Mouse (Mus musculus) R1 (cell line): ENCODE data around the gene Nfatc2ip.
"Not testable (repeated sequence)": the region's sequence is repeated elsewhere in the genome, so short reads cannot be mapped to it uniquely, and the experiment has no call there.

Experiments used
- DNase-seq: peaks from one replicate; pipeline ENCODE4 v3.0.0-alpha.2; 2018; ENCODE audit warnings: low read depth, low spot score

Gene Nfatc2ip

DNA sequence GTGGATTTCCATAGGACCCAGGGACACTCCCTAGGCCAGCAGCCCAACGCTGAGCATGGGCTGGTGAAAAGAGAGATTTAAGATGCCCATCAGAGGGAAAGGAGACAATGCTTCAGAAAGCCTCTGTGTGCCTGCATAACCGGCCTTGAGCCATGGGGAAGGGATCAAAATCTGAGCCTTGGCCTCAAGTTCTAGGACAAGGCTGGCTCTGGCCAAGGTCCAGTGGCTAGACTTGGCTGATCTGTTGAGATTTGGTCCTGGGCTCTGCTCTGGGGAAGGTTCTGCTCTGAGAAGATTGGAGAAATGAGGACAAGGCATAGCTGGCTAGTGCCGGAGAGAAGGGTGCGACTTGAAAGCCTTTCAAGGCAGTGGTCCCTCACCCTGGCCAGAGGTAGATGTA is 14.5 kb upstream of the Nfatc2ip start:
- no peak for DNase-seq

DNA sequence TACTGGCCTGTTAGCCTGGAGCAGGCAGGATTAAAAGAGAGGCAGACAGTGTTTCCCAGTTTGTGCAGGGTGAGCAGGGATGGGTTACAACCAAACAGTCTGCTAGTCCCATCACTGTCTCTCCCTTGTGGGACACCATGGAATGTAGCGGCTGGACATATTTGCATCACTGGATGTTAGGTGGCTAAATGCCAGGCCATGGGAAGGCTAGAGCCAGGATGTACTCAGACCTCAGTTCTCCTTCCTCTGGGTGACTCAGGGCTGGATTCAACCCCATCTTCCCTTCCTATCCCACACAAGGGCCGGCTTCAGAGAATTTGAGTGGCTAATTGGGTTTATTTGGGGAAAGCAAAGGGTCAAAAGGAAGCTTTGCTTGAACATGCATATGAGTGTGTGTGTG is 12.1 kb upstream of the Nfatc2ip start:
- DNase-seq = no peak

DNA sequence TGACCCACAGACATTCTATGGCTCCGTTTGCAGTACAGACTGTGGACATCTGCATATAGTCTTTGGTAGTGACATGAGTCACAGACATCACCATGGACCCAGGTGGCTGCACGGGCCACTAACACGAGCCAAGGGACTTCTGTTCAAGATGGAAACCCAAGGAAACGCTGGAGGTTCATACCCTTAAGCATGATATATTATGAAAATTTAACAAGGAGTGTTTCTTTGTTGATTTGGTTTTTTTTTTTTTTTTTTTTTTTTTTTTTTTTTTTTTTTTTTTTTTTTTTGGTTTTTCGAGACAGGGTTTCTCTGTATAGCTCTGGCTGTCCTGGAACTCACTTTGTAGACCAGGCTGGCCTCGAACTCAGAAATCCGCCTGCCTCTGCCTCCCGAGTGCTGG is 6.0 kb upstream of the Nfatc2ip start:
- not testable (repeated sequence) for DNase-seq

DNA sequence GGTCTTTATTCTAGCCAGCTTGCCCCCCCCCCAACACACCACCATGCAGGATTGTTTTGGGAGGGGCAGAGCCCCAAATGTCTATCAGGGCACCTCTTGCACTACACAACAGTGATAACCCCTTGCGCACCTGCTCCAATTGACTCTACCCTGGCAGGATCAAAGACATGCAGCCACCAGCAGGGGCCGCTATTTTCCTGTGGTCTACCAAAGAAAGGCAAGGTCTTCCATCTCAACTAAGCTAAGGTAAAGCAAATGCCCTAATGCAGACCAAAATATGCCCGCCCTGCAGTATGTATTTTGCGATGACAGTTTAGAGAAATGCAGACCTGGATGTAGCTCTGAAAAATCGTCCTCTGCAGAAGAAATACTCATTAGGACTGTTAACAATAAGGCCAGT is 3.0 kb upstream of the Nfatc2ip start:
- peak; percentile 91 for DNase-seq

DNA sequence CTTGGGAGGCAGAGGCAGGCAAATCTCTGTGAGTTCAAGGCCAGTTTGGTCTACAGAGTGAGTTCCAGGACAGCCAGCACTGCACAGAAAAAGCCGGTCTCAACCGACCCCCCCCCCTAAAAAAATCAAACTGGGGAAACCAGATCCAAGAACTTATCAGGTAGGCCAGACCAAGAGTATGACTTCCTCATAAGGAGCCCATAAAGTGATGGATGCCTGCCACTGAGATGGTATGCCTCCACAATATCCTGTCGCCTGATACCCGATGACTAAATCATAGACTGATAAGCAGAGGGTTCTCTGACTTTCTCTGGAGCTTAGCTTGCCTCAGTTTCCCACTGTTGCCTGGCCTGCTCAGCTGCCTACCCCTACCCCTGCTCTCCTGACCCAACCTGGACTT is 1.3 kb upstream of the Nfatc2ip start:
- DNase-seq = no peak

DNA sequence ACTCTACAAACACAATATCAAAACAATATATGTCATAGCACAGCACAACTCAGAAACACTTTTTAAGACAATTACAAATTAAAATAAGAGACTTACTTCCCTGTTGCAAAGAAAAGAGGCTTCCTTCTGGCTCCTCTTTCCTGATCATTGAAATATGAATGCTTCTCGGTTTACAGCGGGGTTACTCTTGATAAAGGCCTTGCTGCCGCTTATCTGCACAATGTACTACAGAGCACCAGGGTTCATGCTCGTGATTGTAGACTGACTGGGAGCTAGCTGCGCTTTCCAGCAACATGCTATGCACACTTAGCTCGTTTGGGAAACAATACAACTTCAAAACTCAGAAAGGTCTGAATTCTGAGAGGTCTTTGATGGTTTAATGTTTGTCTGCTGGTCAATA is 684 bp upstream of the Nfatc2ip start:
- DNase-seq = no peak

DNA sequence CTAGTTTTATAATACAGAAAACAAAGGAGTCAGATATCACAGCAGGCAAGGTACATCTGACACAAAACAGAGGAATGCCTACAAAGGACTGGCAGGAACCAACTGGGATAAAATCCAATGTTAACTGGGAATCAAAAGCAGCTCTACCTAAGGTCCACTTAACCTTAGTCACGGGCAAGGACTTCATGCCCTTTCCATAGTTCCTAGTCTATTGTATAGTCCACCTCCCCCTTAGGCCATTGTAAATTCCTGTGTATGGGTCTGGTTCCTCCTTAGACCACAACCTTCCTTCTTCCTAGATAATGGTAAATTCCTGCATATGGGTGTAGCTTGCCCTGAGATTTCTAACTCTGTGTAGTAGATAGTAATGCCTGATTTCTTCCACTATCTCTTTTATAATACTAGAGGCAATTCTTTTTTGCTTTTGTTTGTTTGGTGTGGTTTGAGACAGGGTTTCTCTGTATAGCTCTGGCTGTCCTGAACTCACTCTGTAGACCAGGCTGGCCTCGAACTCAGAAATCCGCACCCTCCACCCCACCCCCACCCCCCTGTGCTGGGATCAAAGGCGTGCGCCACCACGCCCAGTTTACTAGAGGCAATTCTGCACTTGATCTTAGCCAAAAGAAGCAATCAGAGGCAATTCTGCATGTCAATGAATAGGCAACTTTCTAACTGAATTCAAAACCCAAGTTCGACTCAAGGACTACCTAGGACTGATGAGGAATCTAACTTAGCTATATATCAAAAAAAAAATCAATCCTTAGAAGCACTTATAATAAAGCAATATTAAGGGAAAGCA is 4.3 kb downstream of the Nfatc2ip start:
- DNase-seq = peak; percentile 92

DNA sequence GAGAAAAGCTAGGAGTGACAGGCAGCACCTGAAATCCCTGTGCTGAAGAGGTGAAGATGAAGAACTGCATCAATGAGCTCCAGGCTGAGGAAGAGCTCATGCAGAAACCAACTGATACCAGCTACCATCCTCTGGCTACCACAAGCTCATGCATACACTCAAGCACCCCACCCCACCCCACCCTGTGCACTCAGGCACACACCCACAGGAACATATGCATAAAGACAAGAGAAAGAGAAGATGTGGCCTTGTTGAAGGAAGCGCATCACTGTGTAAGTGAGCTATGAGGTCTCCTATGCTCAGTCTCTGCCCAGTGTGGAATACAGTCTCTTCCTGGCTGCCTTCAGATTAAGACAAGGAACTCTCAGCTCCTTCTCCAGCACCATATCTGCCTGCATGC is 8.4 kb downstream of the Nfatc2ip start:
- DNase-seq = peak; percentile 64

DNA sequence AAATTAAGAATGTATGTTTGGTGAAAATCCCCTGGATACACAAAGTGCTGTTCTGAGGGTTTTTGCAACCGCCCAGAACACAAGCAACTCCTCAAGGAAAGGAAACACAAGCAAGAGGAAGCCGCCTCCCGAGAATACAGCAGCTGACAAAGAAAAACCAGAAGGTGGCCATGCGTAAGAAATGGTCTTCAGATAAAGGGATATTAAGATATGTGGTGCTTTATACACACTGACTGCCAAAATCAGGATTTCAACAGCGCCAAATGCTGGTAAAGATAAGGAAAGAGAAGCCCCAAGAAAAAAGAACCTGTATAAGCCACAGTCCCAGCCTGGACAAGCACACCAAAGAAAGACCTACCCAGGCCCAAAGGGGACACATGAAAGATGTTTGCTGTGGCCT is 13.0 kb downstream of the Nfatc2ip start:
- DNase-seq = no peak

DNA sequence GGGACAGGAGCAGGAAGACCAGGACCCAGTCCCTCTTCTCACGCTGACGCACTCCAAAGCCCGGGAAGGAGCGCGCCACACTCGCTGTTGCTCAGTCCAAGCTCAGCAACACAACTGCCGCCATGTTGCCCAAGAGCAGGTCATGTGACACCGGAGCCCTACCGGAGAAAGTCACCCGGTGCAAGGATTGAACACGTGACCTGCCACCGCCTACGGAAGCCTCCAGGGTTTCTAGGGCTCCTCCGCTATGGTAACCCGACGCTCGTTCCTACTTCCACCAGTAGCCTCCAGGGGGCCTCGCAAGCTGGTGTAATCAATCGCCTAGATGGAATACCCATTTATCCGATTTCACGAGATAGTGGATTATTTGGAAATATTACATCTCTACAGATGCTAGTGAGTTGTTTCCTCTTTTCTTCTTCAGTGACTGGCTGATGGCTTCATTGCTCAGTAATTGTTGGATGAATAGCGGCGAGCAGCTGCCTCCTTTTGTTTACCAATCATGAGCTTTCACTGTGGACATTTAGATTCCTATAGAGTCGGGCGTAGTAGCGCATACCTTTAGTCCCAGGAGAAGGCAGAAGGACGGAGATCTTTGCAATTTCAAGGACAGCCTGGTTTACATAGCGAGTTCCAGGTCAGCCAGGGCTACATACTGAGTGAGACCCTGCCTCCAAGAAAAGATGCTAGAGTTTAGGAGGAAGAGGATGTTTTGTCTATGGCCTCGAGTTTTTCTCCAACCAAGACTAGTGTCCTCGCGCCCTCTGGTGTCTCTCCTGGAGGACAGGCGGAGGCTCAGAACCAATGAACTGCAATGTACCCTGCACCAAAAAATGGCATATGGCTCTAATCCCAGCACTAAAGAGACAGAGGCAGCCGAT is 19.0 kb downstream of the Nfatc2ip start, which contains the start of gene Spns1:
Gene Spns1 (minus strand): TSS at position 173 of the 881 bp plus-strand sequence.
- peak; percentile 98 for DNase-seq

DNA sequence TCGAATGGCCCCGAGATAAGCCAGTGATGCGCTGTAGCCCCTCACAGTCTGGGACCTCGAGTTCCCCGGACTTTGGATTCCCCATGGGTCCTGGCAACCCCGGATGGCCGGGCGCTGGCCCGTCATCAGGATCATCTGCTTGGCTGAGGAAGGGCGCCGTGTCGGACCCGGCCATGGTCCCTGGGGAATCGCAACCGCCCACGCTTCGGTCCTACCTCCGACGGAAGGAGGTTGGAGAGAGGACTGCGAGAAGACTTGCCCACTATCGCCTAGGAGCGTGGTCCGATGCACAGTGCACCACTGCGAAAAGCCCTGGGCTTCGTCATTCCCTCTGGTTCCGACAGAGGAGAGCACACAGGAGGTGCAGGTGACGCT is 19.6 kb downstream of the Nfatc2ip start:
- no peak for DNase-seq

DNA sequence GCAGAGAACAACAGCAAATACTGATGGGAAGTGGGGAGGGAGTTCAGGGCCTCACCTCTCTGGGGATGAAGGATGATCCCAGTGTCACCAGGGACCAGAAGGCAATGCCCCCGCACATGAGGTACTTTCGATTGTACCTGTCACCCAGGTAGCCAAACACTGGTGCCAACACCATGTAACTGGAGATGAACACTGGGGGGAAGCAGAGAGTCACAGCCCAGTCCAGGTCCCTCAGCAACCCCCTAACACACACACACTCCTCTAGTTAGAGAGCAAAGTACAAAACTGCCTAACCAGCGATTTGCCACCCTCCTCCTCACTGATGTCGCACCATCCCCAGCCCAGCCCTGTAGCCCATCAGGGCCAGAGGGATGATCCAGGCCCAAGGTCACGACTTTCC is 21.5 kb downstream of the Nfatc2ip start:
- DNase-seq = peak; percentile 40

DNA sequence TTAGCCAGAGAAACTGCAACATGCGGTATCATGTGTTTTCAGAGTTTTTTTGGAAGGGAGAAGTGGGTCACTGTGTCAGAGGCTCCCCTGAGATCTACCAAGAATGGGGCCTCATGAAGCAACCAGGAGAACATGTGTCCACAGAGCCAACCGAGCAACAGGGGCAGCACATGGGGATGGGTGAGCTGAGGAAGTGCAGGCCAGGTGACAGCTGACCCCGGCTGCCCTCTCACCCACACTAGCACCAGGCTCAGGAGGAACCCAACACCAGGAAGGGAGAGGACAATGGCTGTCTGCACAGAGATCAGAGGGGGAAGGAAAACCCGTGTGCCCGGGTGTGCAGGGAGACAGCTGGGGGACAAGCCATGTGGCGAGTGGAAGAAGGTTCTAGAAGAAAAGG is 22.0 kb downstream of the Nfatc2ip start:
- no peak for DNase-seq

DNA sequence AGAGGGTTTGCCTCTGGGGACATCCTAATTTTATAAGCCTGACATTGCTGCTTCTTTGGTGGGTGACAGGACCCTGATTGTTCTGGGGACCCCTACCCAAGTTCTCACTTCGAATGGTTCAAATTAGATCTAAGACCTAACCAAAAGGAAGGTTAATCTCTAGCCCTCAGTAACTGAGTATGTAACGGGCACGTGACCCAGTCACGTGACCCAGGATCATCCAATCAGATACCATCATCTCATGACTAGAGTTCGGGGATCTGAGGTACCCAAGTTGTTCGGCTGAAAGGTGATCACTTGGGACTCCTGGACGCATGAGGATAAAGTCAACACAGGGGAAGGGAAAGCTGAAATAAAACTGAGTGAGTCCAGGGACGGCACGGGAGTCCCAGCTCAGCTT is 23.5 kb downstream of the Nfatc2ip start:
- DNase-seq = no peak

DNA sequence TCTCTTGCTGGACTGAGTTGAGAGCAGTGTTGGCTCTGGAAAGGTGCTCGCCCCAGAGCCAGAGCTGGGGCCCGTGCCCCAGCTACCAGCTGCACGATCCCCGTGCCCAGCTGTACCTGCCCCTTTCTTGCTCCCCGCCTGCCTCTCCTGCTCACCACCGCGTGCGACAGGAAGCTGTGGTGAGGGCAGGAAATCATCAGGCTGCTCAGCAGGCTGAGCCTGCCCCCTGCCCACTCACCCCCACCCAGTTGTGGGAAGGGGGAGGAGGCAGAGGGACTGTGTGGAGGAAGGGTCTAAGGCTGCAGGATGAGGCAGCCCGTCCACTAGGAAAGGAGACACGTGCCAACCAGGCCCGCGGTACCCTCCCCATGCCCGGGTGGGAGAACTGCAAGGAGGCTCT is 27.1 kb downstream of the Nfatc2ip start, which contains the start of gene Lat:
Gene Lat (minus strand): TSS at position 178 of the 400 bp plus-strand sequence.
- DNase-seq = no peak

DNA sequence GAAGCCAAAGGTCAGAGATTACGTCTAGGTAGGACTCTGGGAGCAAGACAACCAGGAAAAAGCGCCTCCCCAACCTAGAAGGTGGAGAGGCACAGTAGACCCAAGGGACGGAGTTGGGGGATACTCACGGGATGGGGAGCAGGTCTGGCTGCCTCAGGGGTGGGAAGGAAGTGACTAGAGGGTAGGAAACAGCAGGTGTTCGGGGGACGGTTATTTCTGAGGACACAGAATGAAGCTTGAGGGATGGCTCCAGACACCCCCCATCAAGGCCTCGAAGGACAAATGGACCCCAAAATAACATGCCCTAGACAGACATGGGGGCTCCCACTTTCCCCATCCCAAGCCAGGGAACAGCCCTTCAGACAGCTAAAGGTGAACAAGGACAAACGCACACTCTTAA is 28.2 kb downstream of the Nfatc2ip start:
- DNase-seq = no peak

DNA sequence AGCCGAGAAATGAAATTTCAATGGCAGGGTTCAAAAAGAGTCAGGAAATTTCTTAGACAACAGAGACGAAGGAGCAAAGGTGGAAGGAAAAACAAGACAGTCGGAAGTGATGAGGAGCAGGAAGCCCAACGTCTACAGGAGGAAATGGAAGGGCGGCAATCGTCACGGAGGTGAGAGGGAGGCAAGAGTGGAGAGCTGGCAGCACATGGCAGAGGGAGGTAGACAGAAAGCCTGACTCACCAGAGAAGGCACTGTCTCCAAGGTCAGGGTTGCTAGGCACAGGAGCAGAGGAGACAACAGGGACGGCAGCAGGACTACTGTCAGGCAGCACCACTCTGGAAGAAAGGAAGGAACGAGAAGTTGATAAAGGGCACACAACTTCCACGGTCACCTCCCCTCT is 28.9 kb downstream of the Nfatc2ip start:
- no peak for DNase-seq

DNA sequence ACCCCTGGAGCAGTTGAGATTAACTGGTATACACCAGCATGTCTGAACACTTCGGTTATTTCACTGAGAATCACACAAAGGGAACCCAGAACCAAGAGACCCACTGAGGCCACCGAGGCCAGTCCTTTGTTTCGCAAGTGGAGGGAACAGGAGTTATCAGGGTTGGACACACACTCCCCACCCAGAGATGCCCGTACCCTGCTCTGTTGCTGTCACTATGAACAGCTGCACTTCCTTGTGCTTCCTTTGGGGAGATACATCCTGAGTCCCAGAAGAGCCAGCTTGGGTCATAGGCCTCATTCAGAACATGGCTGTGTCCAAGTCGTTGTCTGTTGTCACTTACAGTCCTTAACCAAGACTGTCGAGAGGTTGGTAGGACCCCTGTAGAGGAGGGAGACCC is 33.5 kb downstream of the Nfatc2ip start:
- DNase-seq = no peak

DNA sequence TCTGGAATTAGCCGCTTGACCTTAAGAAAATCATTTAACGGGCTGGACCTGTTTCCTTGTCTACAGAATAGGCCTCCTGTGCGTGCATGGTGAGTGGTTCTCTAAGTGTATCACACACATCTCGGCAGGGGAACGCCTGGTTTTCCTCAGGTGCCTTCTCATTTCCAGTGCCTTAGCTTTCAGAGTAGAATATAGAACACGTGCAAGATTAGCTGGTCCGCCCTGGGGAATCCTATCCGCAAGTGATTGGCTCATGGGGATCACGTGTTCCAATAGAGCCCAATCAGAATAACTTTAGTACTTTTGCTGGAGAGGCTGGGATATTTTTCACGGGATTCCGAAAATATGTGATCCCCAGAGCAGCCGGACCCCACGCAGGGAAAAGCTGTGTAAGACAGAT is 37.5 kb downstream of the Nfatc2ip start:
- peak; percentile 85 for DNase-seq

DNA sequence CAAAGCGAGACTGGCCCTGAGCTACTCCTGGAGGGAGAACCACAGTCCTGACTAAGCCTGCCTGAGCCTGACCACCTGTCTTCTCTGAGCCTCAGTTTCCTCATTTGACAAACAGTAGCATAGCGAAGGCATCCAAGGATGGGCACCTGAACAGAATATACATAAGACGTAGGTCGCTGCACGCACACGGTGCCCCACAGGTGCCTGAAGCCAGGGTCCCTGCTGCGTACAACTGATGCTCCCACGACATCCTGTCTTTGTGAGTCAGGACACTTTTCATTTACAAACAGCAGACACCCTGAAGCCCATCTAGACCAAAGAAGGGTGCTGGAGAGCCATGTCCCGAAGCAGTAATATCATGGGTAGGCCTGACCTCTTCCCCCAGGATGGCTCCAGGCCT is 38.1 kb downstream of the Nfatc2ip start:
- DNase-seq = no peak

DNA sequence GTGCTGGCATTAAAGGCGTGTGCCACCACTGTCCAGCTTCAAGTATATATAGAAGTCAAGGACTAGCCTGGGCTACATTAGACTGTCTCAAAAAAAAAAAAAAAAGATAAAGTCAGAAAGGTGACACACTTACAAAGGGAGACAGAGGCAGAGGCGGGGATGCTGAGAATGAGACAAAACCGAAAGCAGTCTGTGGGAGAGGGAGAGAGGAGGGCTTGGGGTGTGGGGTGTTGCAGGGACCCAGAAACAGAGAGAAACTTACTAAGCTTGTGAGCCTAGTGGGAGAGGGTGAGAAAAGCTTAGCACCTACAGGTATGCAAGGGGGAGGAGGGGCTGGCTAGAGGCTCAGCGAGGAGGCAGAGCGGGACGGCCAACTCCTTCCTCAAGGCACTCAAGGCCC is 38.7 kb downstream of the Nfatc2ip start:
- DNase-seq = no peak

DNA sequence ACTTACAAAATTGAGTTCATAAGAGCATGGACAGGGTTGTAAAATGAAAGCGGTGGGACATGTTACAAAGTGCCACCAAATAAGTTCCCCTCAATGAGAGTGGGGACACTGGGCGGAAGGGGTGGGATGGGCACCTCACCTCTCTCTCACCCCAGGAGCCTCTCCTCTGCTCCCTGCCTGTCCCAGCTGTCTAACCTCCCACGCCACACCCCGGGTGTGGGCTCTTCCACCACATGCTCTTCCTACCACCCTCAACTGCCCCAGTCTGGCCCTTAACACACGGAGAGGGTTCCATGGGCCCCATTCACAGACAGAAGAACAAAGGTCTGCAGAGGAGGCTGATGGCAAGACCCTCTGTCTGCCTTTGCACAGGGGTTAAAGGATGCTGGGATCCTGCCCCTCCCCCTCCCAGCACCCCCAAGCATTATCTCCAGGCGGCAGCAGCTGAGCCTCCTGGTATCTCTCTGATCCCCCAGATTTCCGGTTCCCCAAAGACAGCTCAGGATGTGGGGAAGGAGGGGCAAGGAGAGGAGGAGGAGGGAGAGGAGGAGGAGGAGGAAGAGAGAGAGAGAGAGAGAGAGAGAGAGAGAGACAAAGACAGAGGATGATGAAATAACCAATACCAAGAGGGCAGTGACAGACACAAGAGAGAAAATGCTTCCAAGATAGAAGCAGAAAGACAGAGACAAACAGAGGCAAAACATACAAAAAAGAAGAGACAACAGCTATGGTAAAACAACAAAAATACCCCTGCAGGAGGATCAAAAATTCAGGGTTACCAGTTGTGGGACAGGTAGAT is 39.5 kb downstream of the Nfatc2ip start:
- no peak for DNase-seq
